In the genomic region with DNA sequence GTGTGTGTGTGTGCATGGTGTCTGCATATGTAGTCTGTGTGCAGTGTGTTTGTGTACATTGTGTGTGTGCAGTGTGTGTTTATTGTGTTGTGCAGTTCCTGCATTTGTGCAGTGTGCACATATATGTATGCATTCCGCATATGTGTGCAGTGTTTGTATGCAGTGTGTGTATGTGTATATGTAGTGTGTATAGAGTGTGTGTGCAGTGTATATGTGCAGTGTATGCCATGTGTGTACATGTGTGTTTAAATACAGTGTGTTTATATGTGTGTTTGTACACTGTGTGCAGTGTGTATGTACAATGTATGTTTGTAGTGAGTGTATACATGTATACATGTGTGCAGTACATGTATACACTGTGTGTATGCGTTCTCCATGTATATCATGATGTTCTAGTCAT, we compare ENCODE assay signal across 18 mouse cellular contexts.
DNase-seq lines count a peak whose midpoint lies in the region; ATAC-seq and TF ChIP-seq lines count a peak whose summit lies in the region.
"Had no signal": no experiment of that assay in that cellular context is flagged by ENCODE, and none has a peak within 500 bp of the region (broad histone marks: within the 10 kb centered on the region; RNA-seq: fewer than 3 reads in every experiment).

No protein-coding gene starts in this region.

- H3K36me3 ChIP-seq in kidney, postnatal 0 days (ENCODE audit: insufficient read depth, low read length), result no peaks in the 10 kb centered on the region
- H3K36me3 ChIP-seq in megakaryocyte, embryonic 14.5 days (replicated peaks; ENCODE audit: low read length), result no peaks in the 10 kb centered on the region
- H3K36me3 ChIP-seq: forebrain, embryonic 12.5 days; heart, embryonic 10.5 days; heart, embryonic 15.5 days had no signal

- H3K27ac ChIP-seq in kidney, postnatal 0 days, result no peak overlapping the region
- H3K27ac ChIP-seq: forebrain, embryonic 12.5 days; heart, embryonic 10.5 days; heart, embryonic 15.5 days had no signal

- H3K4me2 ChIP-seq in kidney, postnatal 0 days (ENCODE audit: low read length), result no peak overlapping the region
- H3K4me2 ChIP-seq: forebrain, embryonic 12.5 days; heart, embryonic 15.5 days had no signal

- H3K27me3 ChIP-seq in kidney, postnatal 0 days (ENCODE audit: insufficient read depth, low read length), result no peaks in the 10 kb centered on the region
- no peaks in the 10 kb centered on the region for H3K27me3 ChIP-seq in megakaryocyte, embryonic 14.5 days (replicated peaks)
- H3K27me3 ChIP-seq: forebrain, embryonic 12.5 days; heart, embryonic 15.5 days had no signal

- WGBS in kidney, postnatal 0 days, result 91% methylated on average over 2 of the region's 2 CpGs

- H3K4me1 ChIP-seq in kidney, postnatal 0 days (replicated peaks; ENCODE audit: insufficient read depth, low read length), result no peaks in the 10 kb centered on the region
- H3K4me1 ChIP-seq in megakaryocyte, embryonic 14.5 days, result no peaks in the 10 kb centered on the region; the same call in 1 of the 2 replicates
- H3K4me1 ChIP-seq: forebrain, embryonic 12.5 days; heart, embryonic 10.5 days; heart, embryonic 15.5 days had no signal

- 0 out of 2 replicates have a peak, but pooled peaks have one; percentile 40 for ATAC-seq in kidney, postnatal 0 days (replicated peaks; ENCODE audit: low FRiP score, low read depth)
- ATAC-seq in megakaryocyte, adult 5-6 weeks (ENCODE audit: poor library complexity, severe bottlenecking), result no peak
- ATAC-seq in megakaryocyte progenitor cell, adult 5-6 weeks (replicated peaks; ENCODE audit: poor library complexity), result 0 out of 2 replicates have a peak, but pooled peaks have one; percentile 26
- ATAC-seq: forebrain, embryonic 16.5 days; hindbrain, embryonic 16.5 days had no signal

- no peak for TF ChIP-seq CTCF in kidney, postnatal 0 days (IDR thresholded peaks at IDR 0.05; ENCODE audit: low read depth)

- no peak overlapping the region for H3K9ac ChIP-seq in kidney, postnatal 0 days (ENCODE audit: low read depth, low read length)
- H3K9ac ChIP-seq: forebrain, embryonic 12.5 days; heart, embryonic 15.5 days had no signal

- no peak overlapping the region for H3K4me3 ChIP-seq in kidney, postnatal 0 days (replicated peaks; ENCODE audit: low read depth, low read length)
- peak overlapping the region; percentile 42 for H3K4me3 ChIP-seq in megakaryocyte, embryonic 14.5 days (replicated peaks)
- H3K4me3 ChIP-seq: forebrain, embryonic 12.5 days; heart, embryonic 10.5 days; heart, embryonic 15.5 days had no signal

- no peak for DNase-seq in kidney, postnatal 0 days (ENCODE audit: low spot score)
- DNase-seq in kidney, adult 18-20 months, result no peak
- no peak for DNase-seq in cerebellum, adult 18-20 months
- DNase-seq: adrenal gland, adult 2 months; adrenal gland, postnatal 25 days; cerebellum, adult 2 months; cerebellum, postnatal 10 days; gastrocnemius, postnatal 10 days; heart, adult 18-20 months; heart, postnatal 14 days had no signal

- H3K9me3 ChIP-seq in kidney, postnatal 0 days (replicated peaks; ENCODE audit: low read length), result no peaks in the 10 kb centered on the region
- H3K9me3 ChIP-seq in megakaryocyte, embryonic 14.5 days, result peaks cover 4% of the 10 kb centered on the region
- H3K9me3 ChIP-seq: forebrain, embryonic 12.5 days; heart, embryonic 10.5 days; heart, embryonic 15.5 days had no signal
